Mouse (Mus musculus) liver, adult 2 months (tissue): ENCODE data around the gene Bub3. TPM values are rescaled to one million over a fixed set of nuclear protein-coding genes. Genes with fewer than 3 reads are reported as not detected.

ENCODE experiments used
- DNase-seq: peaks from one replicate; pipeline ENCODE4 v3.0.0-alpha.2; 2011; ENCODE audit warnings: low read depth, low spot score; ENCODE audit errors: extremely low read depth
- H3K27ac ChIP-seq: fragments of 200-500 bp; replicated peaks from 2 replicates; pipeline ENCODE4 v1.5.1; 2012; ENCODE audit warnings: low read depth, mild to moderate bottlenecking, control low read depth, inconsistent platforms, low read length; ENCODE audit not compliant: insufficient read depth
- H3K27me3 ChIP-seq: fragments of 200-500 bp; 2 replicates; pipeline ENCODE4 v1.6.1; 2012; ENCODE audit warnings: mild to moderate bottlenecking, moderate library complexity, low read length, inconsistent platforms; ENCODE audit not compliant: control insufficient read depth, insufficient read depth
- H3K36me3 ChIP-seq: fragments of 200-500 bp; 2 replicates; pipeline ENCODE4 v1.6.1; 2012; ENCODE audit warnings: low read length, inconsistent platforms; ENCODE audit not compliant: control insufficient read depth, insufficient read depth
- H3K4me1 ChIP-seq: fragments of 200-500 bp; 2 replicates; pipeline ENCODE4 v1.6.1; 2011; ENCODE audit warnings: low read length; ENCODE audit not compliant: control insufficient read depth, insufficient read depth
- H3K4me3 ChIP-seq: fragments of 200-500 bp; 2 replicates; pipeline ENCODE4 v1.5.1; 2011; ENCODE audit warnings: low read depth, mild to moderate bottlenecking, control low read depth, low read length, moderate library complexity; ENCODE audit not compliant: insufficient read depth
- H3K79me2 ChIP-seq: fragments of 200-500 bp; 2 replicates; pipeline ENCODE4 v1.6.1; 2012; ENCODE audit warnings: inconsistent platforms, mild to moderate bottlenecking, low read length, moderate library complexity; ENCODE audit not compliant: control insufficient read depth, insufficient read depth
- H3K9ac ChIP-seq: fragments of 200-500 bp; 2 replicates; pipeline ENCODE4 v1.6.1; 2012; ENCODE audit warnings: low read depth, mild to moderate bottlenecking, control low read depth, inconsistent platforms, low read length
- CTCF ChIP-seq: fragments of 200-500 bp; IDR thresholded peaks from 2 replicates; pipeline ENCODE4 v1.5.1; 2011; ENCODE audit warnings: low read depth, low read length, control low read depth
- POLR2A ChIP-seq: fragments of 200-500 bp; IDR thresholded peaks from 2 replicates; pipeline ENCODE4 v1.6.1; 2011; ENCODE audit warnings: low read length, control low read depth; ENCODE audit not compliant: insufficient read depth; ENCODE audit errors: extremely low read depth
- WGBS: fragments of 180-500 bp; shearing (Covaris S2); methylation state at CpG from one replicate; pipeline ENCODE4 v1.1.7; 2018; 5-methylcytosine and 5-hydroxymethylcytosine counted together
- polyA plus RNA-seq: library from polyadenylated mRNA; depleted of rRNA; stranded (reverse); fragments of >200 nt; gene quantifications from 2 replicates; pipeline ENCODE4 v1.2.3, GENCODE M21; 2012; rRNA removed
- total RNA-seq: library from RNA; depleted of rRNA; stranded (reverse); fragments of >200 nt; gene quantifications from 2 replicates; pipeline ENCODE4 v1.2.3, GENCODE M21; 2014; rRNA removed

The Bub3 gene
- total and polyA plus RNA-seq, 2 experiments: 24.5 to 25.4 TPM

DNA sequence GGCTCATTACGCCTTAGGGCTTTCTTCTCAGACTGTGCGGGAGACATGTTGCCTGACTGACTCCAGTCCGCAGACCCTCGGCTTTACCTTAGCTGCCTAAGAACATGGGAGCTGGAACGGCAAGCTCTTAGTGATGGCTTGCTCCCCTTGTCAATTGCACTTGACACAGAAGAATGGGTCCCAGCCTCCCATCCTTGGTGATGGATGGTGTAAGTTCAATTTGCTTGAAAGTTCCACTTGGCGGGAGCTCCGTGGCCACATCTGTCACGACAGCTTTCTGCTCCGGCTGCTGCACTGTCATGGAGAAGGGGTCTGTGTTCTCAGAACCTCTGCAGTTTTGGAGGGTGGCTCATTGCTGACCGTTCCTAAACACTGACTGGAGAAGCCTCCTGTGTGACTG is 44.9 kb downstream of the Bub3 start:
- Histone ChIP-seq H3K36me3 (no peaks in the 10 kb centered on the region), H3K9ac (no peak overlapping the region), H3K4me1 (no peaks in the 10 kb centered on the region), H3K79me2 (no peaks in the 10 kb centered on the region), H3K4me3 (no peak overlapping the region), H3K27me3 (no peaks in the 10 kb centered on the region), H3K27ac (no peak overlapping the region)
- TF ChIP-seq POLR2A: no peak
- no peak for TF ChIP-seq CTCF
- 90% methylated on average over 10 of the region's 10 CpGs for WGBS
- DNase-seq: no peak

GRCm38 (mm10) chr7:131605481-131605880 is 45.5 kb downstream of the Bub3 start:
- Histone ChIP-seq H3K27me3 (no peaks in the 10 kb centered on the region), H3K9ac (no peak overlapping the region), H3K4me1 (no peaks in the 10 kb centered on the region), H3K36me3 (no peaks in the 10 kb centered on the region), H3K27ac (no peak overlapping the region), H3K79me2 (no peaks in the 10 kb centered on the region), H3K4me3 (no peak overlapping the region)
- TF ChIP-seq POLR2A (no peak), CTCF (no peak)
- 64% methylated on average over 4 of the region's 4 CpGs for WGBS
- DNase-seq: no peak

- DNase-seq: no peak
- no peak overlapping the region for H3K9ac ChIP-seq
- 83% methylated on average over 6 of the region's 6 CpGs for WGBS
- H3K4me1 ChIP-seq: no peaks in the 10 kb centered on the region
- no peaks in the 10 kb centered on the region for H3K36me3 ChIP-seq
- TF ChIP-seq CTCF (no peak), POLR2A (no peak)
- H3K79me2 ChIP-seq: no peaks in the 10 kb centered on the region
- no peak overlapping the region for H3K4me3 ChIP-seq
- H3K27ac ChIP-seq: no peak overlapping the region
- H3K27me3 ChIP-seq: no peaks in the 10 kb centered on the region
These were observed 48.0 kb downstream of the Bub3 start for GRCm38 (mm10) chr7:131608049-131608448.

GRCm38 (mm10) chr7:131609677-131610076 is 49.7 kb downstream of the Bub3 start:
- no peaks in the 10 kb centered on the region for H3K36me3 ChIP-seq
- no peak for DNase-seq
- H3K27me3 ChIP-seq: no peaks in the 10 kb centered on the region
- WGBS: 35% methylated on average over 7 of the region's 7 CpGs
- H3K4me3 ChIP-seq: no peak overlapping the region
- H3K4me1 ChIP-seq: no peaks in the 10 kb centered on the region
- no peaks in the 10 kb centered on the region for H3K79me2 ChIP-seq
- H3K9ac ChIP-seq: no peak overlapping the region
- H3K27ac ChIP-seq: no peak overlapping the region
- TF ChIP-seq CTCF (no peak), POLR2A (no peak)

Other genes with a start within 250 kb of the Bub3 start
- 0.47 and 4.0 TPM in 2 replicates for gene Cuzd1, start 237.9 kb upstream of the Bub3 start, total RNA-seq
- gene Cuzd1, start 237.9 kb upstream of the Bub3 start, polyA plus RNA-seq: not detected in 2 replicates
- gene Fam24b, start 230.7 kb upstream of the Bub3 start, total RNA-seq: not detected in 2 replicates
- gene Fam24b, start 230.7 kb upstream of the Bub3 start, polyA plus RNA-seq: 0.91 TPM in 1 of 2 replicates, not detected in the other
- not detected in 2 replicates for gene Fam24a, start 226.4 kb upstream of the Bub3 start, total RNA-seq
- gene Fam24a, start 226.4 kb upstream of the Bub3 start, polyA plus RNA-seq: not detected in 2 replicates
- 1.7 and 1.9 TPM in 2 replicates for gene 2310057M21Rik, start 197.5 kb upstream of the Bub3 start, total RNA-seq
- gene 2310057M21Rik, start 197.5 kb upstream of the Bub3 start, polyA plus RNA-seq: 2.0 and 3.7 TPM in 2 replicates
- gene Pstk, start 189.1 kb upstream of the Bub3 start, total RNA-seq: 26.2 and 27.0 TPM in 2 replicates
- 26.7 and 30.9 TPM in 2 replicates for gene Pstk, start 189.1 kb upstream of the Bub3 start, polyA plus RNA-seq
- gene Ikzf5, start 149.7 kb upstream of the Bub3 start, total RNA-seq: 3.8 and 4.9 TPM in 2 replicates
- gene Ikzf5, start 149.7 kb upstream of the Bub3 start, polyA plus RNA-seq: 2.0 and 3.4 TPM in 2 replicates
- gene Acadsb, start 149.6 kb upstream of the Bub3 start, total RNA-seq: 95.8 and 105 TPM in 2 replicates
- gene Acadsb, start 149.6 kb upstream of the Bub3 start, polyA plus RNA-seq: 20.3 and 24.4 TPM in 2 replicates
- gene Hmx3, start 17.4 kb upstream of the Bub3 start, total RNA-seq: not detected in 2 replicates
- not detected in 2 replicates for gene Hmx3, start 17.4 kb upstream of the Bub3 start, polyA plus RNA-seq
- not detected in 2 replicates for gene Hmx2, start 11.4 kb upstream of the Bub3 start, total RNA-seq
- gene Hmx2, start 11.4 kb upstream of the Bub3 start, polyA plus RNA-seq: not detected in 2 replicates